Mouse (Mus musculus) liver, embryonic 14.5 days (tissue): ENCODE measurements around the gene Rps6ka2.

Experiments
- CTCF ChIP-seq: IDR thresholded peaks from 2 replicates; pipeline ENCODE4 v1.5.1; 2016; ENCODE audit warnings: antibody characterized with exemption, low read depth, control low read depth
- EP300 ChIP-seq: IDR thresholded peaks from 2 replicates; pipeline ENCODE4 v1.6.1; 2016; ENCODE audit warnings: antibody characterized with exemption, low read depth

DNA sequence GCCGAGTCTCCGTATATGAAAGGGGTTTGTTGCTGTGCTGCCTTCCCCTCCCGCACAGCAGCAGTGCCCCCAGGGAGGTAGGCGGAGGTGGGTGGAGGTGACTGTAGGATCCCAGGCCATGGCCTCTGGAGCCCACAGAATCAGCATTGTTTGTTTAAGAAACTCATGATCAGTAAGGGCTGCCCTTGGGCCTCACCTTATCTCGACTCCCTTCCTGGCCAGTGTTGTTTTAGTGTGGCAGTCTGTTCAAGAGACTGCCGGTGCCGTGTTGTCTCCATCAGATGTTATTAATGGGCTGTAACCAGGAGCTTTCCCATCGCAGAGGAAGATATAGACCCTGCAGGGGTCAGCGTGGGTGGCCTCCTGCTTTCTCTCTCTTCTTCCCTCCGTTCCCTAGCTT, 90.4 kb downstream of the Rps6ka2 start:
- TF ChIP-seq CTCF (no peak), EP300 (no peak)
